Mouse (Mus musculus): Measurements from ENCODE around the gene Urb2. TPM values are rescaled to one million over a fixed set of nuclear protein-coding genes. Genes with fewer than 3 reads are reported as not detected.

Gene Urb2
- 5.7 to 7.1 TPM (median 6.0 TPM) in 3 replicates for total RNA-seq (2017)

DNA sequence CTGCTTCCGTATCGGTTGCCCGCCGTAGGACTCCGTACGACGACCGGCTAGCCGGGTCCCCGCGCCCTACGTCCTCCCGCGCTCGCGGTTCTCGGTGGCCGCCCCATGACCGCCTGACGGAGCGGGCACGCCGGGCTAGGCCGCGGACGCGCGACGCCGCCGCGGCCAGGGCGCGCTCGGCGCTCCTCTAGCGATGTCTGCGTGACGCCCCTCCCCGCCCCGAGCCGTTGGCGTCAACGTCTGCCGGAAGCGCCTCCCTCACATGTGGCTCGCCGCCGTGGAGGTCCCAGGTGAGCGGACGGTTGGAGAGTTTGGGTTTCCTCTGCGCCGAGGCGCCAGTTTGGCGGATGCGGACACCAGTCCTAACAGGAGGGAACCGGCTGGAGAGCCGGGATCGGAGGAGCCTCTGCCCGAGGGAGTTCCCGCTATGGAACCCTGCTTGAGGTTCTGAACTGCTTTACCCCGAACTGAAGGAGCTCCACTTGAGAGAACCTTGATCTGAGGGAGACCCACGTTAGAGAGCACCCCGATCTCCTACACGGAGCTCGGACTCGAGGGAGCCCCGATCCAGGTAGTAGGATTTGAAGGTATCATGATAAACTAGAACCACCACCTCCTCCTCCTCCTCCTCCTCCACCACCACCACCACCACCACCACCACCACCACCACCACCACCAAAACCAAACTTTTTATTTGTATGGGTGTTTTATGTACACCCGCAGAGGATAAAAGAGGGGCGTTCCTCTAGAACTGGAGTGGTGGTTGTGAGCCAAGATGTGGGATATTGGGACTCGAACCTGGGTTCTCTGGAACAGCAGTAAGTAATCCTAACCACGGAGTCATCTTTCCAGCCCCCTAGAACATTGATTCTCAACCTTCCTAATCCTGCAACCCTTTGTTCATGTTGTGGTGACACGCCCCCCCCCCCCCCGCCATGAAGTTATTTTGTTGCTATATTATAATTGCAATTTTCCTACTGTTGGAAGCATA, at the start of gene Urb2, which contains the start of gene Taf5l:
Gene Urb2, plus strand, starts transcription at position 272 of the 991 bp plus-strand sequence.
Gene Taf5l, minus strand, starts transcription at position 161 of the 991 bp plus-strand sequence.
- ATAC-seq (replicated peaks; ENCODE audit: insufficient number of reproducible peaks, low FRiP score, low TSS enrichment, poor library complexity, severe bottlenecking): peak; percentile 80

DNA sequence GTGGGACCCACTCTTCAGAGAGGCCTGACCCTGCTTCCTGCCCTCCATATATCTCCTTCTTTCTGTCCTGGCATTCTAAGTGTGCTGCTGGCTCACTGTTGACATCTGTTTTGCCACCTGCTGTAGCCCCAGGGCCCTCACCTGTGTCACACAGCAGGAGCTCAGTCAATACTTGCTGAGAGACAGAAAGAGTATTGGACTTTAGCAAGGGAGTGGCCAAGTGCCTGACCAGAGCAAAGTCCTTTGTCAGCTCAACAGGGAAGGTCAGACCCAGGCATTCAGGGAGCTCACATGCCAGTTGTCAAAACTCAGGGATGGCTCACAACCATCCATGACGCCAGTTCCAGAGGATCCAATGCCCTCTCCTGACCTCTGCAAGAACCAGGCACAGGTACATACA, 47.8 kb upstream of the Urb2 start:
- ATAC-seq (replicated peaks; ENCODE audit: insufficient number of reproducible peaks, low FRiP score, low TSS enrichment, poor library complexity, severe bottlenecking): 0 out of 2 replicates have a peak, but pooled peaks have one; percentile 14

DNA sequence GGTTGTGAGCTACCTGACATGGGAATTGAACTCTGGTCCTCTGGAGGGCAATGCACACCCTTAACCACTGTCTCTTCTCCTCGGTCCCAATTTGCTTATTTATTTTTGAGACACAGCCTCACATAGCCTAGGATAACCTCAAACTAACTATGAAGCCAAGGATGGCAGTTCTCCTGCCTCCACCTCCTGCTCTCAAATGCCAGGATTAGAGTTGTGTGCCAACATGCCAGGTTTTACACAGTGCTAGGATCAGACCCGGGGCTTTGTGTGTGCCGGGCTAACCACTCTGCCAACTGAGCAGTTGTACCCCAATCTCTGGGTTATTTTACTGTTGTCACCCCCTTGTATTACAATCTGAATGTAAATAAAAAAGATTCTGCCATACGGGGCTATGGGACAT, 43.8 kb upstream of the Urb2 start:
- ATAC-seq (replicated peaks; ENCODE audit: insufficient number of reproducible peaks, low FRiP score, low TSS enrichment, poor library complexity, severe bottlenecking): no peak

DNA sequence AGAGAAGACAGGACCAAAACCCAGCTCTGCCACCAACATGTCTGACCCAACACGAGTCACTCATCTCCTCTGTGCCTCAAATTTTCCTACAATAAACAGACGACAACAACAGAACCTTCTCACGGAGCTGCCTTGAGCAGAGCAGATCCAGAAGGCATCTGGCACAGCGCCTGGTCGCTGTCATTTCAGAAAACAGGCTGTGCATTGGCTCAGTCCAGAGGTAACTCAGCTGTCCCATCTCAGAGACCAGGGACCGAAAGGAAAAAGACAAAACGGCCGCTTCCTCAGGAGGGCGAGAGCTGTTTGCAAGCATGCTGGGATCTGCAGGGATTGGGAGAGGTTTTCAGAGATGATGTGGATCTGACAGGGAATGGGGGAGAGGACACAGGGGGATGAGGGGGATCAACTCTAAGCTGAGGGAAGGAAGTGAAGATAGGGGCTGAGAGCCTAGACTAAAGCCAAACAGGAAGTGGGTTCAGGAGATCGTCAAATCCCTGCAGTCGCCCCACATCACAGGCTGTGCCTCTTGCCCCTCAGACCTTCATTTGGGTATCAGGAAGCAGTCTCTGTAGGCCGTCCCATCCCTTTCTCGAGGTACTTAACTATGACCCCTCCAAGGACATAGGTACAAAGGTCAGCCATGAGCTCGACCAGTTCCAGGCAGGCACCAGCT, 43.0 kb upstream of the Urb2 start:
- no peak for ATAC-seq (replicated peaks; ENCODE audit: insufficient number of reproducible peaks, low FRiP score, low TSS enrichment, poor library complexity, severe bottlenecking)

DNA sequence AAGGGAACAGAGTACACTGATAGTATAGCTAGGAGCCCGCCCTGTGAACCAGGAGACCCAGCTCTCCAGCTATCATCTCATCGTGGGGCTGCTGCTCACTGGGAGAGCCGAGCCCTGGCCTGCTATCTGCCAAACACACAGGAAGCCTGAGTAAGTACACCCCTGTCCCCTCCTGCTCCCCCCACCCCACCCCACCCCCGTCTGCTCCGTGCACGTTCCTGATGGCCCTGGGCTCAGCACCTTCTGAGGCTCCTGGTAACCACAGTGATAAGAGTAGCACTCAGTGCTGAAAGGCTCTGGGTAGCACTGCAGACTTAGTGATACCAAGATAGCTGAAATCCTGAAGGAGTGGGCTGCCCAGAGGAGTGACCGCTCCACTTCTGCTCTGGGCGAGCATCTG, 42.4 kb upstream of the Urb2 start:
- ATAC-seq (replicated peaks; ENCODE audit: insufficient number of reproducible peaks, low FRiP score, low TSS enrichment, poor library complexity, severe bottlenecking): no peak

DNA sequence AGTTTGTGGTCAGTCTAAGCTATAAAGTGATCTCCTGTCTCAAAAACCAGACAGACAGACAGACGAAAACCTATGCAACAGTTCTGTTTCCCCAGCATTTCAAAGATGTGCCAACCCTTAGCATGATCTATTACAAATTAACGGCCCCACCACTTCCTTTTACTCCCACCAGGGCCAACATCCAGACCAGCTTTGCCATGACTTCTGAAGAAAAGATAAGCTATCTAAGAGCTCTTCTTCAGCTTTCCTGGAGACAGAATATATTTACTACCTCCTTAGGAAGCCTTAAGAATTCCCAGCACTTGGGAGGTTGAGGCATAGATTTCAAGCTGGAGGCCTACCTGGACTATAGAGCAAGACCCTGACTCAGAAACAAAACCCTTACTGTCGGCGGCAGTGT, 41.1 kb upstream of the Urb2 start:
- no peak for ATAC-seq (replicated peaks; ENCODE audit: insufficient number of reproducible peaks, low FRiP score, low TSS enrichment, poor library complexity, severe bottlenecking)

DNA sequence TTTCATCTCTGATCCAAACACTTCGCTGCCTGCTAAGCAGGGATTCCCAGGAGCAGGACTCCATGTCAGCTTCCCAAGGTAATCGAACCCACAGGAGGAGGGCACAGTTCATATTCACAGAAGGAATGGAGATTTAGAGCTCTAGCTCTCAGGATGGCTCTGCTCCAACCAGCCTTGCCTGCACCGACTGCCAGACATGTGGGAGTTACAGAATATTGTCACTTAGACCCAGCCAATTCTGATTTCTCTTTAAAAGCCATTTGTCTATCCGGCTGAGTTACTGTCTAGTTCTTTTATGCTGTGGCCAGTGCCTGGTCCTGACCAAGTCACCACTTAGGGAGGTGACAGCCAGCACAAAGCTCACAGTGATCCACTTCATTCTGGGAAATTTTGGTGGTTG, 39.6 kb upstream of the Urb2 start:
- ATAC-seq (replicated peaks; ENCODE audit: insufficient number of reproducible peaks, low FRiP score, low TSS enrichment, poor library complexity, severe bottlenecking): no peak

DNA sequence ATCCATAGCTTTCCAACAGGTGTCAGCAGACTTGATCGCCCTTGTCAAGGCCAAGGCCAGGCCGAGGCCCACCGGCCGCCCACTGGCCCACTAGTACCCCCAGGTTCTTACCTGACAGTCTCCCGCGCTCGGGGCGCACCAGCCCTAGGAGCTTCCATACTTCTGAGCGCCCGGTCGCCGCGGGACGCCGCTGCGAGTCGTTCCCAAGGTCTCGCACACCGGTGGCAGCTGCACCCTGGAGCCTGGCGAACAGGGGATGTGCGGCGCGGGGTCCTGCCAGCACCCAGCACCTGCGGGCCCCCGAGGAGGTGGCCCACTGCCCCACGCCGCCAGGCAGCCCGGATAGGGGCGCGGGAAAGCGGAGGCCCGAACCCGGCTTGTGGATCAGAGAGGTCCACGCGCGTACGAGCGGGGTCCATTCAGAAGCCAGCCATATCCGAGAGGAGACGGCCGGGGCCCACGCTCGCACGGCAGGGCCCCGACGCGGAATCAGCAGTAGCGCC, 39.0 kb upstream of the Urb2 start:
- no peak for ATAC-seq (replicated peaks; ENCODE audit: insufficient number of reproducible peaks, low FRiP score, low TSS enrichment, poor library complexity, severe bottlenecking)

DNA sequence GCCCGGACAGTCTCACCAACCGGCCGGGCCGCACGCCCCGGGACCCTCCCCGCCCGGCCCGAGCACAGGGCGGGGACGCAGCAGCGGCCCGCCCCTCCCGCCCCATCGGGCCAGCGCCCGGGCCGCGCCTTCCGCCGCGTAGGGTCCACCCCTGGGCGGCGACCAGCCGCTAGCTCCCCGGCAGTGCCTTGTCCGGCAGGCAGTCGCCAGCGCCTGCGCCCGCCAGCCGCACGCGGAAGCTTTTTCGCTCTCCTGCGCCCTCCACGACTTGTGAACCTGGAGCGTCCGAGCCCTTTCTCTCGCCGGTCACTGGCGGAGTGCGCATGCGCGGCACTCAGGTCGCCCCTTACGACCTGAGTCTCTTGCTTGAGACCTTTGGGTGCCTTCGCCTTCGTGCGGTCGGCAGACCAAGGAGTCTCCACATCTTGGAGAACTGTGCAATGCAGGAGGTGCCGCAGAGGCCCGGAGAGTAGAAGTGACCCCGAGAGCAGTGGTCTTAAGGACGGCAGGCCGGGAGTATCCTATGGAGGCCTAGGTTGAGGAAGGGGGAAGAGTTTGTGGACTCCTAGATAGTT, 38.4 kb upstream of the Urb2 start, which contains the start of gene Abcb10:
Gene Abcb10, minus strand, starts transcription at position 297 of the 575 bp plus-strand sequence.
- peak; percentile 74 for ATAC-seq (replicated peaks; ENCODE audit: insufficient number of reproducible peaks, low FRiP score, low TSS enrichment, poor library complexity, severe bottlenecking)

DNA sequence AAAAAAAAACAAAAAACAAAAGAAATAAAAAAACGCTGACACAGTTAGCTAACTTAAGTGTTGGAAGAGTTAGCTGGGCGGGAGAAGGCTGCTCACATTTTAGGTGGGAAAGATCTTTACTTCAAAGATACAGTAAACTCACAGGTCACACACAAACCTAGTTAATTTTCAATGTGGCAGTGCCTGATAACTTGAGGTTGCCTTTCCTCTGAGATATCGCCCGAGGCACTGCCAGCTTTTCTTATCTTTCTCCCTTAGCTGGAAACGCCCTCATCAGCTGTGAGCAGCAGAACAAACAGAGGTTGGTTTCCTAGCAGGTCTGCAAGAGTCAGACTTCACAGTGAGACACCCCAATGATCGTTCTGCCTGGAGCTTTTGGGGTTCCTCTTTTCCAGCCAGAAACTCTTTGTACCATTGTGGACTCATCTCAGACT, 32.7 kb upstream of the Urb2 start:
- ATAC-seq (replicated peaks; ENCODE audit: insufficient number of reproducible peaks, low FRiP score, low TSS enrichment, poor library complexity, severe bottlenecking): no peak

DNA sequence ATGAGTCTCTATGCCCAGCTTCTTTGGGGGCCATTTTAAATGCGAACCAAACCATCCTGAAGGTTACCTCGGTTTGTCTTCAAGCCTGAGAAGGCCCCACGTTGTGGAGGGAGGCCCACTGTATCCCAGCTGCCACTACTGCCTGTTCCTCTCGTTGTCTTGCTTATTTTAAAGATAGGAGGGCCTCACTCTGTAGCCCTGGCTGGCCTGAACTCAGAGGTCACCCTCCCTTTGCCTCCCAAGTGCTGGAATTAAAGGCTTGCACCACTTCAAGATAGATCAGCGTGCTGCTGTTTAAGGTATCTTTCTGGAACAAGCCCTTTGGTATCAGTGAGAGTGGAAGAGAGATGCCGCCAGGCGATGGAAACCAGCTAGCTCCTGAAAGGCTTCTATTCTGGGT, 32.2 kb upstream of the Urb2 start:
- ATAC-seq (replicated peaks; ENCODE audit: insufficient number of reproducible peaks, low FRiP score, low TSS enrichment, poor library complexity, severe bottlenecking): no peak

DNA sequence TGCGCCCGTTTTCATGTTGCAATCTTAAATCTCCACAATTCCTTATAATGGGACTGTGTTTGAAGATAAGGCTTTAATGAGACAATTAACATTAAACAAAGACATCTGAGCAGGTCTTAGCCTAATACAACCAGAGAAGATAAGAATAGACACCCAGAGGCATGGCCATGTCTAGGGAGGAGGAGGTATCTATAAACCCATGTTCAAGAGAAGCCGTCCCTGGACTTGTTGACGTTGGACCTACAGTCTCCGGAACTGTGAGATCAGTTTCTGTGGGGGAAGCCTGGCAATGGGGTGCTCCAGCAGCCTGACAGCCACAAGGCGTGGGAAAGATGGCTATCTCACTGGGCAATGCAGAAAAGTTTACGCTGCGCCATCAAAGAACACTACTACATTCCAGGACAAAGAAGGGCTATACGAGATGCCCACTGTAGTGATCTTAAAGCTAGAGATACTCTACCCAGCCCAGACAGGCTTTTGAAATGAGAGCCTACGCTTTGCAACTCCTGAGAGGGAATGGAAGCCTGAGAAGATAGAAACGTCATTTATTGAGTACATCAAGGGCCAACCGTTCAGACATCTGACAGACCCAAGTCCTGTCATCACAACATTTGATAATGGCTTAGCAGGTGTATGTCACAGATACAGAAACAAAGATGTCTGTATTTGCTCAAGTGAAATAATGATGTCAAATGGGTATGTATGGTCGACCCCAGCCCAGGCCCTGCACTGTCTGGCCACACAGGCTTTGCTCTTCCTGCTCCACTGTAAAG, 30.8 kb upstream of the Urb2 start:
- no peak for ATAC-seq (replicated peaks; ENCODE audit: insufficient number of reproducible peaks, low FRiP score, low TSS enrichment, poor library complexity, severe bottlenecking)

DNA sequence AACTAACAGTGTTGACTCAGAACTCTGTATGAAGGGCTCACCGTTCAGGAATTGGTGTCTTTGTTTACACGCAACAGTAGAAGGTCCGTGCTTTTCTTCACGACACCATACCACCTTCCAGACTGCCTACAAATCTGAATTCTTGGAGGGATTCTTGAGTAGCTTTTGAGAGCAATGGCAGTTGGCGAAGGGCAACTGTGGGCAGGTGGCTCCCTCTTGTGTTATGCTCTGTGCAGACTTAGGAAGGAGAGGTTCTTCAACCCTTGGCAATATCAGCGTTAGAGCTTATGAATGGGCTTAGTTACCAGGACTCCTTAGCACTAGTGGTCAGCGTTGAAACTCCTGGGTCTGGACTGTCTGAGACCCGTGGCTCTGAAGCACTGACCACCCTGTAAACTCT, 28.7 kb upstream of the Urb2 start:
- no peak for ATAC-seq (replicated peaks; ENCODE audit: insufficient number of reproducible peaks, low FRiP score, low TSS enrichment, poor library complexity, severe bottlenecking)

DNA sequence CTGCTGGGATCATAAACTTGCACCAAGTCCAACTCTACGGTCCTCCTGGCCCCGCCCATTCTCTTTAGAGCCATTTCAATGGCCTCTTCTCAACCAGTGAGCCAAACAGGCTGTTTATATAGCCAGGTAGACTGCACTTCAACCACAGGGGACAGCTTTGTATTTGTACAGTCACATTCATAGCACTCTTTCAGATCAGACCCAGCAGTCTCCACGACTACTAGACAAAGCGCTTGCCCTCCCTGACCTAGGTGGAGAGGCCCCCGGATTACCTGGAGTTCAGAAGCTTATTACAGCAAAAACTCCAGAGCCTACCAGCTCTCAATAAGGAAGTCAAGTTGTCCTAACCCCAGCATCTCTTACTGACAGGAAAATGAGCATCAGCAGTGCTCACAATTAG, 27.7 kb upstream of the Urb2 start:
- ATAC-seq (replicated peaks; ENCODE audit: insufficient number of reproducible peaks, low FRiP score, low TSS enrichment, poor library complexity, severe bottlenecking): no peak

DNA sequence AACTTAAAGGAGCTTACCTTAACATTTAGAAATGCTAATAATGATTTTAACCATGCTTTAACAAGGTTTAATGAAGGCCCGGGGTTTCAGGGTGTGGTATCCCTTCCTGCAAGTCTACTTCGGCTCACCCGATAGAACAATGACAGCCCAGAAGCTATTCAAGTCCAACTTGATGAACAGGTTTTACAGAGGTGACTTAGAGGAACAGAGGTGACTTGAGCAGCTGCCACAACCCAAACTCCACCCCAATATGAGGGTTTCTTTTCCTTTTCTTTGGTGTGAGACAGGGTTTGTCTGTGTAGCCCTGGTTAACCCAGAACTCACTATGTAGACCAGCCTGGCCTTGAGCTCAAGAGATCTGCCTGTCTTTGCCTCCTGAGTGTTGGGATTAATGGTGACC, 27.3 kb upstream of the Urb2 start:
- ATAC-seq (replicated peaks; ENCODE audit: insufficient number of reproducible peaks, low FRiP score, low TSS enrichment, poor library complexity, severe bottlenecking): no peak

DNA sequence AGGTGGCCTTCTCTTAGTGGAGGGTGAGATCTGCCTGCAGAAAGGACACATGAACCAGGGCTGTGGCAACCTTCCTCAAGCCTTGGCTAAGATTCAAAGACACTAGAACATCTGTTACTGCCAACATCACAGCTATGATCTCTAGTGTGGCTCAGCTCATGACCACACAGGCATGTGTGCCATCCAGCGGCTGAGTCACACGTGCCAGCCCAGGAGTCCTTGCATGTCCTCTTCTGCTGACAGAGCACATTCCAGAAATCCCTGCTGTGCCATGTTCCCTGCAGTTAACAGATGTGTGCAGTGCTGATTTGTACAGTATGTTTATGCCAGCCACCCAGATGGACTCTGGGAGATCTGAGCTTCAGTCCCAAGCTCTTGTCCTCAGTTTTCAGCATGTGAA, 21.7 kb upstream of the Urb2 start:
- ATAC-seq (replicated peaks; ENCODE audit: insufficient number of reproducible peaks, low FRiP score, low TSS enrichment, poor library complexity, severe bottlenecking): no peak

DNA sequence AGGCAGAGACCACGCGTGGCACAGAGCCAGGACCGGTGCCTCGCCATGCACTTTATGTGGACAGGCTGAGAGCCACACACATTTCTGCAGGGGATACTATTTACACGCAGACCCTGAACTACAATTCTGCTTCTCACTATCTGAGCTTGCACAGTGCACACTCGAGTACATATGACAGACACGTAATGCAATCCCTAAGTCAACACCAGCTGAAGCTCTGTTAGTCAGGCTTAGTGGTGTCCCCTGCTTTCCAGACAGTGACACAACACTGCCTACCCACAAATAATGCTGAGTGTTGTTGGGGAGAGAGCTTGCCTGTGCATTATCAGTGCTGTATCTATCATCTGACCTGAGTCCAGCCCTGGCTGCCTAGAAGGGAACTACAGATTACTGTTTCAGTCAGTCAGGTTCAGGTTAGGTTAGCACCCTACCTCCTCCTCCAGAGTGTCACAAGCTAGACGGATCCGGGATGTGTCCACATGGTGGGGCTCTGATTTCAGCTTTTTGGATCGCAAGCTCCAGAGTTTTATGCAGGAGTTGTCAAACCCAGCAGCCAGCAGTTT, 18.7 kb upstream of the Urb2 start:
- no peak for ATAC-seq (replicated peaks; ENCODE audit: insufficient number of reproducible peaks, low FRiP score, low TSS enrichment, poor library complexity, severe bottlenecking)

DNA sequence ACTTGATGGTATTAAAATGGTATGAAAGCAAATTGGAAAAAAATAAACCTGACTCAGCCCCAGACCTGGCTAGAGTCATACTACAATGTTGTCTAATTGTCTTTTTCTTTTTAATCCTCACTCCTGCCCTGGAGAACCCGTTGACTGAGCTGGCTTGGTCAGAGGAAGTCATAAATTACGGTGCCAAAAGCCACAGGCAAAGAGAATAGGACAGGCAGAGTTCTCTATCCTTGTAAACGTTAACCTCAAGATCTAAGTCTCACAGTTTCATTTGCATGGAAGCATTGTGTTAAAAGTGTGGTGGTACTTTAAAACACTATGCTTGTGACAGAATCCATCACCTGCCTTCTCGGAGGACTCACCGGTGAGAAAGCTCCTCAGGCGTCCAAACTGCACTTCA, 13.5 kb upstream of the Urb2 start:
- no peak for ATAC-seq (replicated peaks; ENCODE audit: insufficient number of reproducible peaks, low FRiP score, low TSS enrichment, poor library complexity, severe bottlenecking)
